Mouse (Mus musculus) kidney, postnatal 36 days (tissue): Measurements from ENCODE around the gene Zfp78.

Experiments
- DNase-seq, 2 experiments: peaks; one replicate each; pipeline ENCODE4 v3.0.0; 2021 to 2022; ENCODE audit warnings: mixed read lengths in 2 of 2

Zfp78 gene

GRCm38 (mm10) chr7:6389449-6389848 is 26.4 kb downstream of the Zfp78 start:
- DNase-seq, result no peak

- DNase-seq, result peak; percentile 31 to 61
These were observed 35.2 kb downstream of the Zfp78 start, which contains the start of gene Smim17 for GRCm38 (mm10) chr7:6397996-6398975. TSS of gene Smim17 (plus strand) at chr7:6398715.

- peak; percentile 96 to 99 for DNase-seq
These were observed 47.0 kb downstream of the Zfp78 start, which contains the start of gene Gm20715 for GRCm38 (mm10) chr7:6410043-6410442. TSS of gene Gm20715 (plus strand) at chr7:6410277.

GRCm38 (mm10) chr7:6414626-6415441 is 51.8 kb downstream of the Zfp78 start:
- DNase-seq, result no peak

GRCm38 (mm10) chr7:6415442-6415787 is 52.3 kb downstream of the Zfp78 start:
- DNase-seq, result no peak

- DNase-seq, result no peak
These were observed 56.8 kb downstream of the Zfp78 start for GRCm38 (mm10) chr7:6419894-6420293.

- DNase-seq, result no peak
These were observed 66.3 kb downstream of the Zfp78 start for GRCm38 (mm10) chr7:6429381-6429780.

- peak; percentile 24 to 68 for DNase-seq
These were observed 67.3 kb downstream of the Zfp78 start for GRCm38 (mm10) chr7:6430342-6430741.
